8 mouse cellular contexts compared by ENCODE assay signal in the genomic region with DNA sequence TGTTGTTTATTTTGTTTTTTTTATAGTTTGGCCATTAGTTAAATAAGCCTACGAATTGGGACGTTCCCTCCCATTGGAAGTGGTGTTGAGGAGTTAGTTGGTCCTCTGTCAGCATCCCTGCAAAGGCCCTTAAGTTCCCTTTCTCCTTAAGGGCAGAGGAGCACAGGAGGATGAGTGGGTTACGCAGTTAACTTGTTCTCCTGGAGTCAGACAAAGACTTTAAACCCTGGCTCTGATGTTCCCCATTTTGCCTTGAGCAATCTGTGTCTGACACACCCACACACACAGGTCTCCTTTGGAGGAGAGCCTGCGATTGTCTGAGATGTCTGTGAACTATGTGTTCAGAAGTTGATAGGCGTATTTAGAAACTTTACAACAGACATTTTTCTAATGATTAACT. TPM values are rescaled to one million over a fixed set of nuclear protein-coding genes. Genes with fewer than 3 reads are reported as not detected.
DNase-seq lines count a peak whose midpoint lies in the region; ATAC-seq and TF ChIP-seq lines count a peak whose summit lies in the region.

No protein-coding gene starts in this region.

- 22% methylated on average over 5 of the region's 5 CpGs for WGBS in kidney, adult 2 months
- WGBS in bone marrow, adult 2 months, result 12% methylated on average over 5 of the region's 5 CpGs
- 55% methylated on average over 5 of the region's 5 CpGs for WGBS in hindbrain, embryonic 12.5 days

- no peak for ATAC-seq in hindbrain, embryonic 12.5 days (ENCODE audit: low FRiP score)

- H3K4me2 ChIP-seq in hindbrain, embryonic 12.5 days (replicated peaks), result peak overlapping the region; percentile 88

- H3K9me3 ChIP-seq in hindbrain, embryonic 12.5 days (replicated peaks), result no peaks in the 10 kb centered on the region
- no peaks in the 10 kb centered on the region for H3K9me3 ChIP-seq in megakaryocyte, embryonic 14.5 days

- no peaks in the 10 kb centered on the region for H3K27me3 ChIP-seq in kidney, adult 2 months (replicated peaks; ENCODE audit: control insufficient read depth, insufficient read depth, low read length)
- H3K27me3 ChIP-seq in hindbrain, embryonic 12.5 days, result peaks cover 2% of the 10 kb centered on the region; the same call in 1 of the 2 replicates
- H3K27me3 ChIP-seq in megakaryocyte, embryonic 14.5 days (replicated peaks), result peaks cover 17% of the 10 kb centered on the region

- H3K4me1 ChIP-seq in kidney, adult 2 months (ENCODE audit: control insufficient read depth, insufficient read depth, low read length), result peaks cover 15% of the 10 kb centered on the region
- H3K4me1 ChIP-seq in bone marrow, adult 2 months (ENCODE audit: control insufficient read depth, insufficient read depth, low read length), result peaks cover 10% of the 10 kb centered on the region; the same call in 1 of the 2 replicates
- peaks cover 24% of the 10 kb centered on the region for H3K4me1 ChIP-seq in hindbrain, embryonic 12.5 days
- H3K4me1 ChIP-seq in megakaryocyte, embryonic 14.5 days, result peaks cover 69% of the 10 kb centered on the region

- TF ChIP-seq POLR2A in kidney, adult 2 months (IDR thresholded peaks at IDR 0.05; ENCODE audit: low read depth, low read length), result no peak
- TF ChIP-seq POLR2A in bone marrow, adult 2 months (IDR thresholded peaks at IDR 0.05; ENCODE audit: borderline replicate concordance, control insufficient read depth, low read depth, low read length), result no peak

- no peak for DNase-seq in kidney, adult 2 months
- no peak for DNase-seq in kidney, postnatal 4 days
- no peak for DNase-seq in thymus, postnatal 4 days
- DNase-seq in thymus, postnatal 25 days, result no peak
- no peak for DNase-seq in thymus, postnatal 0 days (ENCODE audit: low spot score)

- no peak overlapping the region for H3K9ac ChIP-seq in hindbrain, embryonic 12.5 days

- TF ChIP-seq CTCF in kidney, adult 2 months (conservative IDR thresholded peaks at IDR 0.05; ENCODE audit: insufficient read depth, insufficient read length, low read depth, low read length), result no peak
- TF ChIP-seq CTCF in bone marrow, adult 2 months (IDR thresholded peaks at IDR 0.05; ENCODE audit: control insufficient read depth, insufficient read depth, low read length), result no peak

- H3K27ac ChIP-seq in kidney, adult 2 months (ENCODE audit: insufficient read depth, low read depth, low read length), result peak overlapping the region; percentile 83; the same call in 1 of the 2 replicates
- peak overlapping the region; percentile 97 for H3K27ac ChIP-seq in bone marrow, adult 2 months (ENCODE audit: control insufficient read depth, insufficient read depth, low read depth, low read length, poor library complexity)
- H3K27ac ChIP-seq in hindbrain, embryonic 12.5 days, result no peak overlapping the region

- H3K36me3 ChIP-seq in kidney, adult 2 months (ENCODE audit: control insufficient read depth, insufficient read depth, low read length), result no peaks in the 10 kb centered on the region
- H3K36me3 ChIP-seq in hindbrain, embryonic 12.5 days, result no peaks in the 10 kb centered on the region
- H3K36me3 ChIP-seq in megakaryocyte, embryonic 14.5 days (replicated peaks; ENCODE audit: low read length), result peaks cover 23% of the 10 kb centered on the region

- peak overlapping the region; percentile 87 for H3K4me3 ChIP-seq in kidney, adult 2 months (ENCODE audit: insufficient read depth, low read depth, low read length)
- H3K4me3 ChIP-seq in bone marrow, adult 2 months (replicated peaks; ENCODE audit: control insufficient read depth, low read depth, low read length), result peak overlapping the region; percentile 89
- peak overlapping the region; percentile 97 for H3K4me3 ChIP-seq in hindbrain, embryonic 12.5 days
- peak overlapping the region; percentile 97 for H3K4me3 ChIP-seq in megakaryocyte, embryonic 14.5 days (replicated peaks)

RNA-seq across cellular contexts. Expression of gene Ifngr2, which starts 1.1 kb away (rescaled TPM):
- polyA plus RNA-seq in kidney, adult 2 months (2012; rRNA removed), result 15.1 and 17.7 TPM in 2 replicates
- polyA plus RNA-seq in bone marrow, adult 2 months (2011; ENCODE audit: insufficient read depth, insufficient read length, low replicate concordance, missing spikeins), result 11.1 and 27.7 TPM in 2 replicates
- 47.1 and 48.6 TPM in 2 replicates for polyA plus RNA-seq in hindbrain, embryonic 12.5 days (2016; fragmentation: Nextera tagmentation; extraction: Ambion mirVana)
- polyA plus RNA-seq in megakaryocyte, embryonic 14.5 days (2012; ENCODE audit: insufficient read depth, low replicate concordance), result 12.5 and 13.8 TPM in 2 replicates
- polyA plus RNA-seq in thymus, postnatal 0 days (2015; fragmentation: Nextera tagmentation; extraction: Ambion mirVana), result 38.1 and 41.6 TPM in 2 replicates

RNA-seq across cellular contexts. Expression of gene Tmem50b, which starts 49.6 kb away (rescaled TPM):
- polyA plus RNA-seq in kidney, adult 2 months (2012; rRNA removed), result 39.2 and 40.7 TPM in 2 replicates
- 7.3 and 17.5 TPM in 2 replicates for polyA plus RNA-seq in bone marrow, adult 2 months (2011; ENCODE audit: insufficient read depth, insufficient read length, low replicate concordance, missing spikeins)
- 46.6 and 48.7 TPM in 2 replicates for polyA plus RNA-seq in hindbrain, embryonic 12.5 days (2016; fragmentation: Nextera tagmentation; extraction: Ambion mirVana)
- polyA plus RNA-seq in megakaryocyte, embryonic 14.5 days (2012; ENCODE audit: insufficient read depth, low replicate concordance), result 2.6 TPM in 1 of 2 replicates, not detected in the other
- polyA plus RNA-seq in thymus, postnatal 0 days (2015; fragmentation: Nextera tagmentation; extraction: Ambion mirVana), result 33.9 and 38.5 TPM in 2 replicates
